Mouse (Mus musculus) hindbrain, embryonic 15.5 days (tissue): Measurements from ENCODE around the gene Atraid. TPM values are rescaled to one million over a fixed set of nuclear protein-coding genes. Genes with fewer than 3 reads are reported as not detected.
A peak's percentile ranks its signal among the peaks of the same experiment; 100 is the strongest.
"Not testable (repeated sequence)": the region's sequence is repeated elsewhere in the genome, so short reads cannot be mapped to it uniquely, and the experiment has no call there.

Experiments used
- ATAC-seq: fragments of 200-750 bp; cut with Nextera tagmentation; 2 replicates; pipeline ENCODE4 v1.8.0; 2017; ENCODE audit warnings: low read depth, moderate number of reproducible peaks, moderate TSS enrichment; ENCODE audit not compliant: low FRiP score
- H3K27ac ChIP-seq: fragments of 300-500 bp; sonication (generic); replicated peaks from 2 replicates; pipeline ENCODE4 v1.5.1; 2015; ENCODE audit warnings: mild to moderate bottlenecking, inconsistent platforms
- H3K27me3 ChIP-seq: fragments of 300-500 bp; sonication (generic); 2 replicates; pipeline ENCODE4 v1.6.1; 2015; ENCODE audit warnings: control low read depth, inconsistent platforms
- H3K36me3 ChIP-seq: fragments of 300-500 bp; sonication (generic); 2 replicates; pipeline ENCODE4 v1.6.1; 2015; ENCODE audit warnings: control low read depth, inconsistent platforms
- H3K4me1 ChIP-seq: fragments of 300-500 bp; sonication (generic); replicated peaks from 2 replicates; pipeline ENCODE4 v1.6.1; 2015; ENCODE audit warnings: control low read depth, inconsistent platforms
- H3K4me2 ChIP-seq: fragments of 300-500 bp; sonication (generic); 2 replicates; pipeline ENCODE4 v1.6.1; 2015; ENCODE audit warnings: moderate library complexity, mild to moderate bottlenecking, inconsistent platforms
- H3K4me3 ChIP-seq: fragments of 300-500 bp; sonication (generic); 2 replicates; pipeline ENCODE4 v1.5.1; 2015; ENCODE audit warnings: mild to moderate bottlenecking, inconsistent platforms
- H3K9ac ChIP-seq: fragments of 300-500 bp; sonication (generic); 2 replicates; pipeline ENCODE4 v1.6.1; 2015; ENCODE audit warnings: inconsistent platforms
- H3K9me3 ChIP-seq: fragments of 300-500 bp; sonication (generic); 2 replicates; pipeline ENCODE4 v1.6.1; 2016; ENCODE audit warnings: control low read depth, inconsistent platforms
- WGBS: fragments of 180-500 bp; shearing (Covaris S2); methylation state at CpG from one replicate; pipeline ENCODE4 v1.1.7; 2015; 5-methylcytosine and 5-hydroxymethylcytosine counted together
- polyA plus RNA-seq: library from polyadenylated mRNA; unstranded; fragments of >200 nt; fragmentation: Nextera tagmentation; extraction: Ambion mirVana; gene quantifications from 2 replicates; pipeline ENCODE4 v1.2.1, GENCODE M21; 2015

Atraid gene
- polyA plus RNA-seq, 1 experiment from 2014 or later: 176 TPM

GRCm38 (mm10) chr5:31030926-31031325 is 17.2 kb upstream of the Atraid start:
- Histone ChIP-seq H3K4me3 (no peak overlapping the region), H3K36me3 (peaks cover 4% of the 10 kb centered on the region; the same call in 1 of the 2 replicates), H3K9ac (no peak overlapping the region), H3K9me3 (no peaks in the 10 kb centered on the region), H3K27ac (no peak overlapping the region), H3K4me1 (no peaks in the 10 kb centered on the region), H3K4me2 (no peak overlapping the region), H3K27me3 (no peaks in the 10 kb centered on the region)
- 88% methylated on average over 4 of the region's 4 CpGs for WGBS
- no peak for ATAC-seq

- 91% methylated on average over 8 of the region's 8 CpGs for WGBS
- no peak overlapping the region for H3K27ac ChIP-seq
- no peaks in the 10 kb centered on the region for H3K9me3 ChIP-seq
- no peaks in the 10 kb centered on the region for H3K27me3 ChIP-seq
- H3K4me2 ChIP-seq: no peak overlapping the region
- H3K36me3 ChIP-seq: peaks cover 10% of the 10 kb centered on the region; the same call in 1 of the 2 replicates
- no peak for ATAC-seq
- H3K9ac ChIP-seq: no peak overlapping the region
- no peak overlapping the region for H3K4me3 ChIP-seq
- H3K4me1 ChIP-seq: no peaks in the 10 kb centered on the region
Observed at GRCm38 (mm10) chr5:31031508-31031907, 16.6 kb upstream of the Atraid start.

- H3K4me3 ChIP-seq: no peak overlapping the region
- no peaks in the 10 kb centered on the region for H3K9me3 ChIP-seq
- WGBS: 95% methylated on average over 6 of the region's 6 CpGs
- H3K9ac ChIP-seq: no peak overlapping the region
- ATAC-seq: no peak
- H3K4me1 ChIP-seq: no peaks in the 10 kb centered on the region
- H3K36me3 ChIP-seq: peaks cover 35% of the 10 kb centered on the region
- H3K27ac ChIP-seq: no peak overlapping the region
- no peaks in the 10 kb centered on the region for H3K27me3 ChIP-seq
- H3K4me2 ChIP-seq: no peak overlapping the region
Observed at GRCm38 (mm10) chr5:31034669-31035068, 13.4 kb upstream of the Atraid start.

GRCm38 (mm10) chr5:31036556-31036955 is 11.6 kb upstream of the Atraid start:
- not testable (repeated sequence) for H3K4me3 ChIP-seq, H3K27me3 ChIP-seq, H3K27ac ChIP-seq, ATAC-seq, H3K4me1 ChIP-seq, H3K9ac ChIP-seq, H3K9me3 ChIP-seq, H3K4me2 ChIP-seq
- H3K36me3 ChIP-seq: peaks cover 49% of the 10 kb centered on the region
- WGBS: 93% methylated on average over 11 of the region's 11 CpGs

- Histone ChIP-seq H3K4me2 (no peak overlapping the region), H3K4me1 (no peaks in the 10 kb centered on the region), H3K9me3 (no peaks in the 10 kb centered on the region), H3K9ac (no peak overlapping the region), H3K27me3 (no peaks in the 10 kb centered on the region), H3K36me3 (peaks cover 64% of the 10 kb centered on the region), H3K27ac (no peak overlapping the region), H3K4me3 (no peak overlapping the region)
- ATAC-seq: no peak
- 94% methylated on average over 7 of the region's 7 CpGs for WGBS
Observed at GRCm38 (mm10) chr5:31038171-31038845, 9.8 kb upstream of the Atraid start.

GRCm38 (mm10) chr5:31046416-31046815 is 1.7 kb upstream of the Atraid start:
- Histone ChIP-seq H3K9ac (no peak overlapping the region), H3K4me2 (no peak overlapping the region), H3K4me3 (no peak overlapping the region), H3K27me3 (no peaks in the 10 kb centered on the region), H3K36me3 (peaks cover 17% of the 10 kb centered on the region; the same call in 1 of the 2 replicates), H3K9me3 (no peaks in the 10 kb centered on the region), H3K4me1 (peaks cover 14% of the 10 kb centered on the region), H3K27ac (no peak overlapping the region)
- 96% methylated on average over 6 of the region's 6 CpGs for WGBS
- ATAC-seq: no peak

- Histone ChIP-seq H3K4me1 (peaks cover 14% of the 10 kb centered on the region), H3K9ac (peak overlapping the region; percentile 94), H3K4me3 (peak overlapping the region; percentile 91), H3K4me2 (peak overlapping the region; percentile 78), H3K27ac (no peak overlapping the region), H3K36me3 (peaks cover 10% of the 10 kb centered on the region; the same call in 1 of the 2 replicates), H3K9me3 (no peaks in the 10 kb centered on the region), H3K27me3 (no peaks in the 10 kb centered on the region)
- ATAC-seq: no peak
- 86% methylated on average over 5 of the region's 5 CpGs for WGBS
Observed at GRCm38 (mm10) chr5:31047074-31047473, 1.0 kb upstream of the Atraid start.

GRCm38 (mm10) chr5:31048763-31049641 is 890 bp downstream of the Atraid start, which contains the start of gene Slc5a6:
Gene Slc5a6, minus strand, starts transcription at chr5:31048924.
- ATAC-seq: peak; percentile 43
- Histone ChIP-seq H3K27ac (peak within 1 kb of the TSS; percentile 98), H3K4me3 (peak within 1 kb of the TSS; percentile 91), H3K36me3 (no peaks in the 10 kb centered on the region; the same call in 1 of the 2 replicates), H3K4me1 (peaks cover 20% of the 10 kb centered on the region), H3K9me3 (no peaks in the 10 kb centered on the region), H3K9ac (peak within 1 kb of the TSS; percentile 94), H3K27me3 (no peaks in the 10 kb centered on the region), H3K4me2 (peak within 1 kb of the TSS; percentile 78)
- under 1% methylated on average over 23 of the region's 23 CpGs for WGBS

- Histone ChIP-seq H3K27me3 (no peaks in the 10 kb centered on the region), H3K27ac (no peak overlapping the region), H3K36me3 (no peaks in the 10 kb centered on the region), H3K9ac (no peak overlapping the region), H3K4me2 (no peak overlapping the region), H3K9me3 (no peaks in the 10 kb centered on the region), H3K4me1 (peaks cover 28% of the 10 kb centered on the region), H3K4me3 (no peak overlapping the region)
- ATAC-seq: no peak
Observed at GRCm38 (mm10) chr5:31050427-31050826, 2.3 kb downstream of the Atraid start.

- WGBS: 48% methylated on average over 4 of the region's 4 CpGs
- not testable (repeated sequence) for H3K27me3 ChIP-seq, H3K36me3 ChIP-seq, ATAC-seq, H3K9me3 ChIP-seq
- peak overlapping the region; percentile 71 for H3K27ac ChIP-seq
- peaks cover 27% of the 10 kb centered on the region for H3K4me1 ChIP-seq
- peak overlapping the region; percentile 94 for H3K4me2 ChIP-seq
- peak overlapping the region; percentile 67 for H3K4me3 ChIP-seq
- peak overlapping the region; percentile 73 for H3K9ac ChIP-seq
Observed at GRCm38 (mm10) chr5:31053728-31054127, 5.6 kb downstream of the Atraid start.

GRCm38 (mm10) chr5:31054261-31055215 is 6.4 kb downstream of the Atraid start, which contains the start of gene Cad:
Gene Cad, plus strand, starts transcription at chr5:31054780.
- peak within 1 kb of the TSS; percentile 71 for H3K27ac ChIP-seq
- H3K36me3 ChIP-seq: peaks cover 7% of the 10 kb centered on the region
- peak; percentile 98 for ATAC-seq
- WGBS: under 1% methylated on average over 64 of the region's 64 CpGs
- H3K9ac ChIP-seq: peak within 1 kb of the TSS; percentile 73
- peaks cover 27% of the 10 kb centered on the region for H3K4me1 ChIP-seq
- no peaks in the 10 kb centered on the region for H3K9me3 ChIP-seq
- H3K4me2 ChIP-seq: peak within 1 kb of the TSS; percentile 94
- peak within 1 kb of the TSS; percentile 67 for H3K4me3 ChIP-seq
- H3K27me3 ChIP-seq: no peaks in the 10 kb centered on the region
